Mouse (Mus musculus): ENCODE measurements around the gene Prr5l. TPM values are rescaled to one million over a fixed set of nuclear protein-coding genes. Genes with fewer than 3 reads are reported as not detected.

Prr5l gene
- total and polyA plus RNA-seq, 3 experiments: 0.05 TPM; not detected in 2

DNA sequence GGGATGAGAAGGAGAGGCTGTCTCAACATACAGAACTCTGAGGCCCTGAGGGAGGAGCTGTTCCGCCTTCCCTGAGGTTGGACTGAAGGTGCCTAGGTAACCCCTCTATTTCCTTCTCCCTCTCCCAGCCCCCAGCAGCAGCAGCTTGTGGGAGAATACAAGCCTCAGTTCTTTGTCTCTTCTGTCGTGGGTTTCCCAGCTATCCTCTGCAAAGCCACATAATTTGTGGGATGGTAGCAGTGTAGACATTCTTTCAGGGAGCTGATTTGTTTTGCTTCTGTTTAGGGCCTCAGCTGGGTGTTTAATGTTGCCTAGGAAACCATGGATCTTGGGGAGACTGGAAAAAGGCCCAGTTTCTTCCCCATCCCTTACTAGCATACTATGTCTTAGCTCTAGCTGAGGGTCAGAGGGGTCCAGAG, 37.3 kb upstream of the Prr5l start:
- no peaks in the 10 kb centered on the region for H3K4me1 ChIP-seq (ENCODE audit: insufficient read depth, low read depth, low read length)
- no peak overlapping the region for H3K4me3 ChIP-seq (ENCODE audit: low read depth, low read length)
- ATAC-seq (ENCODE audit: extremely low read depth, insufficient number of reproducible peaks, low FRiP score, poor library complexity, severe bottlenecking) (no peak), DNase-seq (ENCODE audit: low spot score) (no peak)
- no peaks in the 10 kb centered on the region for H3K9me3 ChIP-seq (replicated peaks)
- TF ChIP-seq CTCF (IDR thresholded peaks at IDR 0.05; ENCODE audit: low read depth, low read length) (no peak), GATA2 (IDR thresholded peaks at IDR 0.05; ENCODE audit: borderline replicate concordance, low read depth, low read length) (no peak)
- H3K27me3 ChIP-seq (ENCODE audit: insufficient read depth, low read length): no peaks in the 10 kb centered on the region; the same call in 1 of the 2 replicates
- no peaks in the 10 kb centered on the region for H3K36me3 ChIP-seq (replicated peaks)

DNA sequence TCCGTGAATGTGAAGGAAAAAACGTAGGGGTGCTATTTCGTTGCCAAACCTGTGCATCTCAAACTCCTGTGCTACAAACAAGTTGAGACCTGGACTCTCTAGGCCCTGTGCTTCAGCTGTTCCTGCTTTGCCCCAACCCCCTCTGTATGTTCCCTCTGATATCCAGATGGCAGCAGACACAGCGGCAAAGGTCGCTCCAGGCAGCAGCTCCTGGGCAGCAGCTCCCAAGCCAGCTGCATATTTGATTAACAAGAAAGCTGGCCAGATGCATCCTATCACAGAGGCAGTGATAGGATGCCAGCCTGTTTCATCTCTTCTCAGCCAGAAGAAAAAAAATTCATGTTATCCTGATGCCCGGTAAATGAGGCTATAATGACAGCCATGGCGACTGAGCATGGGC, 35.7 kb upstream of the Prr5l start:
- Histone ChIP-seq H3K36me3 (replicated peaks) (no peaks in the 10 kb centered on the region), H3K4me3 (ENCODE audit: low read depth, low read length) (no peak overlapping the region), H3K4me1 (ENCODE audit: insufficient read depth, low read depth, low read length) (no peaks in the 10 kb centered on the region), H3K27me3 (ENCODE audit: insufficient read depth, low read length) (no peaks in the 10 kb centered on the region; the same call in 1 of the 2 replicates), H3K9me3 (replicated peaks) (no peaks in the 10 kb centered on the region)
- no peak for ATAC-seq (ENCODE audit: extremely low read depth, insufficient number of reproducible peaks, low FRiP score, poor library complexity, severe bottlenecking)
- TF ChIP-seq POLR2AphosphoS5 (IDR thresholded peaks at IDR 0.05; ENCODE audit: insufficient replicate concordance, low read depth, low read length): no peak
- TF ChIP-seq CTCF (IDR thresholded peaks at IDR 0.05; ENCODE audit: low read depth, low read length): no peak
- TF ChIP-seq GATA2 (IDR thresholded peaks at IDR 0.05; ENCODE audit: borderline replicate concordance, low read depth, low read length): no peak
- no peak for TF ChIP-seq TAL1 (conservative IDR thresholded peaks at IDR 0.05; ENCODE audit: low read depth, low read length)
- TF ChIP-seq GATA1 (IDR thresholded peaks at IDR 0.05; ENCODE audit: borderline replicate concordance, low read length): no peak
- no peak for DNase-seq (ENCODE audit: low spot score)

DNA sequence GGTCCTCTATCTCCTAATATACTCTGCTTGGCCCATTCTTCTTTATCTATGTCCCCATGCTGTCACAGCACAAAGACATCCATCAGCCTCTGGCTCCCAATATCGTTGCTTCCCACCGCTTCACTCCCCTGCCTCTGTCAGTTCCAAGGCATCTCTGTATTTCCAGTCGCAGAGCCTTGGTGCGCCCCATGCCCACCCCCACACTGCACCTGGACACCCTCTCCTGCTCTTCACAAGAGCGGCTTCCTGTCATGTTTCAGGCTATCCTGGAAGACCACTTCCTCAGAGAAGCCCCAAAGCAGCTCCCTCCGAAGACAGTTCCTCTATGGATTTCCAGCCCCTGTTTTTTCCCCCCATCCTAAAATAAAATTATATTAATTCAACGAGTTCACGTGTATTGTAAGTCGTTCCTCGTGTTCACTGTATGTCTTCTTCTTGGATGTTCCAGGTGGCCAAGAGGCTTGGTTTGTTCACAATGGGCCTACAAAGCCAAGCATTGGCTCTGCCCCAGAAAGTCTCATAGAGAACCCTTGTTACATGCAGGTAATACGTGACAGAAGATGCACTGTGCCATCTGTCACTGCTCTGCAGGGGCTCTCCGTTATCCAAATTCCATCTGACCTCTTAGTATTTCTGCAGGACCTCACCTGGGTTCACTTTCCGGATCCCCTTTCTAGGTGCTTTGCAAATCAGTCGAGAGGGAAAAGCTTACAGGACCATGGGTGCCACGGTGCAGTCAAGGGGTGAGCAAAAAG, 26.7 kb upstream of the Prr5l start:
- H3K27me3 ChIP-seq (ENCODE audit: insufficient read depth, low read length): peaks cover 12% of the 10 kb centered on the region
- no peak for TF ChIP-seq GATA1 (IDR thresholded peaks at IDR 0.05; ENCODE audit: borderline replicate concordance, low read length)
- TF ChIP-seq POLR2AphosphoS5 (IDR thresholded peaks at IDR 0.05; ENCODE audit: insufficient replicate concordance, low read depth, low read length): no peak
- no peak for TF ChIP-seq CTCF (IDR thresholded peaks at IDR 0.05; ENCODE audit: low read depth, low read length)
- no peak for TF ChIP-seq GATA2 (IDR thresholded peaks at IDR 0.05; ENCODE audit: borderline replicate concordance, low read depth, low read length)
- TF ChIP-seq TAL1 (conservative IDR thresholded peaks at IDR 0.05; ENCODE audit: low read depth, low read length): no peak
- H3K4me1 ChIP-seq (ENCODE audit: insufficient read depth, low read depth, low read length): peaks cover 7% of the 10 kb centered on the region
- H3K9me3 ChIP-seq (replicated peaks): no peaks in the 10 kb centered on the region
- no peaks in the 10 kb centered on the region for H3K36me3 ChIP-seq (replicated peaks)
- ATAC-seq (ENCODE audit: extremely low read depth, insufficient number of reproducible peaks, low FRiP score, poor library complexity, severe bottlenecking) (no peak), DNase-seq (ENCODE audit: low spot score) (no peak)
- no peak overlapping the region for H3K4me3 ChIP-seq (ENCODE audit: low read depth, low read length)

DNA sequence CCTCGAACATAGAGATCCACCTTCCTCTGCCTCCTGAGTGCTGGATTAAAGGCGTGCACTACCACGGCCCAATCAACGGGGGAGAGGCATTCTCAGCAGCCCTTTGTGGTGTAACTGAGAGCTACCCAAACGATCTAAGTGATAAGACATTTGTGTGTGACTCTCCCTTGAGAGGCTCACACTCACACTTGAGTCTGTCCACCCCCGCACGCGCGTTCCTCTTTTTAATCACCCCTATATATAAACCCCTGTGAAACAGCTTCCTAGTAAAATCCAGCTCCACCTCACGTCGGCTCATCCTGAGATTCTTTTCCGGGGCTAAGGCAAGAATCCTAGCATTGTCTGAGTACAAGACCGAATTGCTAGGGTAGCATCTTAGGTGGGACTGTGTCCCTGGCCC, 25.9 kb upstream of the Prr5l start:
- peaks cover 7% of the 10 kb centered on the region for H3K4me1 ChIP-seq (ENCODE audit: insufficient read depth, low read depth, low read length)
- ATAC-seq (ENCODE audit: extremely low read depth, insufficient number of reproducible peaks, low FRiP score, poor library complexity, severe bottlenecking) (no peak), DNase-seq (ENCODE audit: low spot score) (no peak)
- peaks cover 12% of the 10 kb centered on the region for H3K27me3 ChIP-seq (ENCODE audit: insufficient read depth, low read length)
- no peaks in the 10 kb centered on the region for H3K9me3 ChIP-seq (replicated peaks)
- TF ChIP-seq POLR2AphosphoS5 (IDR thresholded peaks at IDR 0.05; ENCODE audit: insufficient replicate concordance, low read depth, low read length): no peak
- TF ChIP-seq TAL1 (conservative IDR thresholded peaks at IDR 0.05; ENCODE audit: low read depth, low read length): no peak
- no peak for TF ChIP-seq GATA1 (IDR thresholded peaks at IDR 0.05; ENCODE audit: borderline replicate concordance, low read length)
- TF ChIP-seq GATA2 (IDR thresholded peaks at IDR 0.05; ENCODE audit: borderline replicate concordance, low read depth, low read length): no peak
- TF ChIP-seq CTCF (IDR thresholded peaks at IDR 0.05; ENCODE audit: low read depth, low read length): no peak
- no peaks in the 10 kb centered on the region for H3K36me3 ChIP-seq (replicated peaks)
- no peak overlapping the region for H3K4me3 ChIP-seq (ENCODE audit: low read depth, low read length)

DNA sequence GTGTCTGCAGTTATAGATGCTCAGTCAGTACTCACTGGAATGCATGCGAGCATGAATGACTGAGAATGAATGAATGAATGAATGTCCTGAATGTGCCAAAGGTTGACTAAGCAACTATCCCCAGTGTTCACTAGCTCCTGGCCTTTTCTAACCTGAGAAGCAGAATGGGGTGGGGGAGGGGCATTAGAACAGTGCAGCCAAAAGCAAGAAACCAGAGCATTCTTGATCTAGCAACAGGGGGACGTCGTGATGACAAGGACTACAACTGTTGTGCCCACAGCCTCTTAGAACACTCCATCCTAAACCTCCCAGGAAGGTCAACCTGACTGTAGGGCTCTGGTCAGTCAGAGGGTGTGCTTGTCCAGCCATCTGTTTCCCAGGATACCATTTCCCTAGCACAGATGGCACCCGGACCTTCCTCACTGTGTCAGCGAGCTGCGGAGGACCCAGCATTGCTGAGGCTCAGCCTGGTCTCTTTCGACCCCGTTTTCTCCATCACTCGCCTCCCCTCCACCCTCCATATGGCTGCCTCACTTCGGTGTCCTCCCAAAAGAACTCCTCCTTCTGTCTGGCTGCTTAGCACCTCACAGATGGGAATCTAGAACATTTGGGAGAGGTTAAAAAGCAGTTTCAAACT, 24.7 kb upstream of the Prr5l start:
- Histone ChIP-seq H3K36me3 (replicated peaks) (peaks cover 2% of the 10 kb centered on the region), H3K27me3 (ENCODE audit: insufficient read depth, low read length) (peaks cover 9% of the 10 kb centered on the region), H3K4me1 (ENCODE audit: insufficient read depth, low read depth, low read length) (peaks cover 7% of the 10 kb centered on the region), H3K9me3 (replicated peaks) (no peaks in the 10 kb centered on the region), H3K4me3 (ENCODE audit: low read depth, low read length) (no peak overlapping the region)
- TF ChIP-seq CTCF (IDR thresholded peaks at IDR 0.05; ENCODE audit: low read depth, low read length): no peak
- no peak for TF ChIP-seq GATA1 (IDR thresholded peaks at IDR 0.05; ENCODE audit: borderline replicate concordance, low read length)
- no peak for TF ChIP-seq GATA2 (IDR thresholded peaks at IDR 0.05; ENCODE audit: borderline replicate concordance, low read depth, low read length)
- TF ChIP-seq TAL1 (conservative IDR thresholded peaks at IDR 0.05; ENCODE audit: low read depth, low read length): no peak
- TF ChIP-seq POLR2AphosphoS5 (IDR thresholded peaks at IDR 0.05; ENCODE audit: insufficient replicate concordance, low read depth, low read length): no peak
- DNase-seq (ENCODE audit: low spot score) (no peak), ATAC-seq (ENCODE audit: extremely low read depth, insufficient number of reproducible peaks, low FRiP score, poor library complexity, severe bottlenecking) (no peak)

DNA sequence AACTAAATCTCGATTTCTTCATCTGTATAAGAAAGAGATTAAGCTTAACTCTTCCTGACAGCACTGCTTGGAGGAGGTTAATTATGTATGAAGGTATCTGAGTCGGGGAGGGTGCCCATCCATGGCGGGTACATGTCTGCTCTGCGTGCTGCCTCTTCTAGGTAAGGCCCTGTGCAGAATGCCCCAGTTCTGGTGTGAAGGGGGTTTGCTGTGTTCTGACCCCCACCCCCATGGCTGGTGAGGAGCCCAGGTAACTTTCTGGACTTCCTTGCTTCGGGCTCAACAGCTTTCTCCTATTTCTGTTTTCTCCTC, 23.5 kb upstream of the Prr5l start:
- no peak for DNase-seq (ENCODE audit: low spot score)
- Histone ChIP-seq H3K27me3 (ENCODE audit: insufficient read depth, low read length) (peaks cover 9% of the 10 kb centered on the region), H3K4me1 (ENCODE audit: insufficient read depth, low read depth, low read length) (peaks cover 7% of the 10 kb centered on the region), H3K9me3 (replicated peaks) (no peaks in the 10 kb centered on the region), H3K4me3 (ENCODE audit: low read depth, low read length) (no peak overlapping the region), H3K36me3 (replicated peaks) (peaks cover 12% of the 10 kb centered on the region)
- TF ChIP-seq CTCF (IDR thresholded peaks at IDR 0.05; ENCODE audit: low read depth, low read length) (no peak), POLR2AphosphoS5 (IDR thresholded peaks at IDR 0.05; ENCODE audit: insufficient replicate concordance, low read depth, low read length) (no peak), GATA1 (IDR thresholded peaks at IDR 0.05; ENCODE audit: borderline replicate concordance, low read length) (no peak), GATA2 (IDR thresholded peaks at IDR 0.05; ENCODE audit: borderline replicate concordance, low read depth, low read length) (no peak), TAL1 (conservative IDR thresholded peaks at IDR 0.05; ENCODE audit: low read depth, low read length) (no peak)
- no peak for ATAC-seq (ENCODE audit: extremely low read depth, insufficient number of reproducible peaks, low FRiP score, poor library complexity, severe bottlenecking)
